Mouse (Mus musculus) neural tube, embryonic 11.5 days (tissue): ENCODE results near the gene Dcaf17. TPM values are rescaled to one million over a fixed set of nuclear protein-coding genes. Genes with fewer than 3 reads are reported as not detected.

Experiments
- ATAC-seq: fragments of 200-750 bp; cut with Nextera tagmentation; 2 replicates; pipeline ENCODE4 v1.8.0; 2017; ENCODE audit warnings: moderate number of reproducible peaks, mild to moderate bottlenecking, moderate TSS enrichment, moderate library complexity; ENCODE audit not compliant: insufficient read depth, low FRiP score, low TSS enrichment
- DNase-seq: peaks from one replicate; pipeline ENCODE4 v3.0.0-alpha.2; 2015; ENCODE audit warnings: low spot score
- H3K27ac ChIP-seq: fragments of 300-500 bp; sonication (generic); 2 replicates; pipeline ENCODE4 v1.5.1; 2014; ENCODE audit warnings: low read depth, mild to moderate bottlenecking, low read length
- H3K27me3 ChIP-seq: fragments of 300-500 bp; sonication (generic); 2 replicates; pipeline ENCODE4 v1.6.1; 2014; ENCODE audit warnings: mild to moderate bottlenecking, low read length, mixed read lengths; ENCODE audit not compliant: control insufficient read depth, insufficient read depth
- H3K36me3 ChIP-seq: fragments of 300-500 bp; sonication (generic); 2 replicates; pipeline ENCODE4 v1.6.1; 2014; ENCODE audit warnings: mild to moderate bottlenecking, low read length, moderate library complexity, mixed read lengths; ENCODE audit not compliant: control insufficient read depth, insufficient read depth
- H3K4me1 ChIP-seq: fragments of 300-500 bp; sonication (generic); 2 replicates; pipeline ENCODE4 v1.6.1; 2014; ENCODE audit warnings: low read length, mixed read lengths; ENCODE audit not compliant: control insufficient read depth, insufficient read depth
- H3K4me2 ChIP-seq: fragments of 300-500 bp; sonication (generic); 2 replicates; pipeline ENCODE4 v1.6.1; 2014; ENCODE audit warnings: low read depth, mild to moderate bottlenecking, moderate library complexity
- H3K4me3 ChIP-seq: fragments of 300-500 bp; sonication (generic); 2 replicates; pipeline ENCODE4 v1.5.1; 2014; ENCODE audit warnings: low read depth, low read length
- H3K9ac ChIP-seq: fragments of 300-500 bp; sonication (generic); 2 replicates; pipeline ENCODE4 v1.6.1; 2014; ENCODE audit warnings: mild to moderate bottlenecking, low read length
- H3K9me3 ChIP-seq: fragments of 300-500 bp; sonication (generic); 2 replicates; pipeline ENCODE4 v1.6.1; 2016; ENCODE audit warnings: low read length; ENCODE audit not compliant: control insufficient read depth
- WGBS: fragments of 180-500 bp; shearing (Covaris S2); extraction: QIAGEN DNeasy Blood & Tissue Kit; methylation state at CpG from one replicate; pipeline ENCODE4 v1.1.7; 2014; 5-methylcytosine and 5-hydroxymethylcytosine counted together
- polyA plus RNA-seq: library from polyadenylated mRNA; unstranded; fragments of >200 nt; fragmentation: Nextera tagmentation; extraction: Ambion mirVana; gene quantifications from 2 replicates; pipeline ENCODE4 v1.2.1, GENCODE M21; 2014

The Dcaf17 gene
- polyA plus RNA-seq, 1 experiment from 2014 or later = 33.1 TPM

- H3K27ac ChIP-seq = no peak overlapping the region
- H3K9me3 ChIP-seq = no peaks in the 10 kb centered on the region
- H3K27me3 ChIP-seq = no peaks in the 10 kb centered on the region
- no peaks in the 10 kb centered on the region for H3K36me3 ChIP-seq
- DNase-seq = no peak
- H3K4me2 ChIP-seq = no peak overlapping the region
- ATAC-seq = no peak
- 69% methylated on average over 12 of the region's 12 CpGs for WGBS
- H3K9ac ChIP-seq = no peak overlapping the region
- no peak overlapping the region for H3K4me3 ChIP-seq
- no peaks in the 10 kb centered on the region for H3K4me1 ChIP-seq
Observed at GRCm38 (mm10) chr2:71025576-71026315, 29.4 kb upstream of the Dcaf17 start.

GRCm38 (mm10) chr2:71026787-71027186, 28.3 kb upstream of the Dcaf17 start:
- Histone ChIP-seq H3K9ac (no peak overlapping the region), H3K27ac (no peak overlapping the region), H3K9me3 (no peaks in the 10 kb centered on the region), H3K36me3 (no peaks in the 10 kb centered on the region), H3K4me3 (no peak overlapping the region), H3K4me1 (no peaks in the 10 kb centered on the region), H3K27me3 (no peaks in the 10 kb centered on the region), H3K4me2 (no peak overlapping the region)
- 45% methylated on average over 5 of the region's 5 CpGs for WGBS
- ATAC-seq (no peak), DNase-seq (peak; percentile 31)

GRCm38 (mm10) chr2:71027631-71028030, 27.5 kb upstream of the Dcaf17 start:
- no peak overlapping the region for H3K4me2 ChIP-seq
- DNase-seq (no peak), ATAC-seq (no peak)
- 97% methylated on average over 9 of the region's 9 CpGs for WGBS
- no peak overlapping the region for H3K27ac ChIP-seq
- H3K9me3 ChIP-seq = no peaks in the 10 kb centered on the region
- H3K9ac ChIP-seq = no peak overlapping the region
- H3K4me1 ChIP-seq = no peaks in the 10 kb centered on the region
- H3K4me3 ChIP-seq = no peak overlapping the region
- H3K36me3 ChIP-seq = no peaks in the 10 kb centered on the region
- H3K27me3 ChIP-seq = no peaks in the 10 kb centered on the region

GRCm38 (mm10) chr2:71030663-71031062, 24.5 kb upstream of the Dcaf17 start:
- 86% methylated on average over 2 of the region's 2 CpGs for WGBS
- Histone ChIP-seq H3K27ac (no peak overlapping the region), H3K9ac (no peak overlapping the region), H3K27me3 (no peaks in the 10 kb centered on the region), H3K4me2 (no peak overlapping the region), H3K4me1 (no peaks in the 10 kb centered on the region), H3K4me3 (no peak overlapping the region), H3K36me3 (no peaks in the 10 kb centered on the region), H3K9me3 (no peaks in the 10 kb centered on the region)
- no peak for ATAC-seq
- no peak for DNase-seq

- no peak overlapping the region for H3K4me3 ChIP-seq
- H3K36me3 ChIP-seq = no peaks in the 10 kb centered on the region
- no peak for DNase-seq
- no peak overlapping the region for H3K27ac ChIP-seq
- H3K9me3 ChIP-seq = no peaks in the 10 kb centered on the region
- no peak overlapping the region for H3K4me2 ChIP-seq
- H3K4me1 ChIP-seq = no peaks in the 10 kb centered on the region
- no peaks in the 10 kb centered on the region for H3K27me3 ChIP-seq
- ATAC-seq = no peak
- no peak overlapping the region for H3K9ac ChIP-seq
- WGBS = 90% methylated on average over 18 of the region's 18 CpGs
Observed at GRCm38 (mm10) chr2:71031973-71032794, 22.9 kb upstream of the Dcaf17 start.

- WGBS = 86% methylated on average over 4 of the region's 4 CpGs
- no peak overlapping the region for H3K4me2 ChIP-seq
- H3K27ac ChIP-seq = no peak overlapping the region
- no peak for DNase-seq
- no peaks in the 10 kb centered on the region for H3K9me3 ChIP-seq
- H3K36me3 ChIP-seq = no peaks in the 10 kb centered on the region
- H3K4me1 ChIP-seq = no peaks in the 10 kb centered on the region
- H3K4me3 ChIP-seq = no peak overlapping the region
- H3K27me3 ChIP-seq = no peaks in the 10 kb centered on the region
- no peak for ATAC-seq
- H3K9ac ChIP-seq = no peak overlapping the region
Observed at GRCm38 (mm10) chr2:71033014-71033413, 22.1 kb upstream of the Dcaf17 start.

GRCm38 (mm10) chr2:71033987-71034386, 21.1 kb upstream of the Dcaf17 start:
- Histone ChIP-seq H3K4me3 (no peak overlapping the region), H3K27ac (no peak overlapping the region), H3K9ac (no peak overlapping the region), H3K4me2 (no peak overlapping the region), H3K36me3 (no peaks in the 10 kb centered on the region), H3K27me3 (no peaks in the 10 kb centered on the region), H3K4me1 (no peaks in the 10 kb centered on the region), H3K9me3 (no peaks in the 10 kb centered on the region)
- DNase-seq = no peak
- WGBS = 63% methylated on average over 8 of the region's 8 CpGs
- no peak for ATAC-seq

- H3K27me3 ChIP-seq = no peaks in the 10 kb centered on the region
- DNase-seq = no peak
- no peak for ATAC-seq
- H3K4me2 ChIP-seq = no peak overlapping the region
- no peaks in the 10 kb centered on the region for H3K4me1 ChIP-seq
- no peaks in the 10 kb centered on the region for H3K36me3 ChIP-seq
- WGBS = 83% methylated on average over 6 of the region's 6 CpGs
- no peak overlapping the region for H3K27ac ChIP-seq
- no peak overlapping the region for H3K9ac ChIP-seq
- no peak overlapping the region for H3K4me3 ChIP-seq
- no peaks in the 10 kb centered on the region for H3K9me3 ChIP-seq
Observed at GRCm38 (mm10) chr2:71037447-71037846, 17.7 kb upstream of the Dcaf17 start.
